Mouse (Mus musculus) heart, embryonic 13.5 days (tissue): ENCODE measurements around the gene Atxn1. TPM values are rescaled to one million over a fixed set of nuclear protein-coding genes. Genes with fewer than 3 reads are reported as not detected.
A peak's percentile ranks its signal among the peaks of the same experiment; 100 is the strongest.

ENCODE experiments used
- ATAC-seq: fragments of 200-750 bp; cut with Nextera tagmentation; 2 replicates; pipeline ENCODE4 v1.8.0; 2017; ENCODE audit warnings: moderate TSS enrichment; ENCODE audit not compliant: insufficient number of reproducible peaks, low FRiP score, low TSS enrichment; ENCODE audit errors: extremely low read depth
- H3K27ac ChIP-seq: fragments of 300-500 bp; sonication (generic); replicated peaks from 2 replicates; pipeline ENCODE4 v1.5.1; 2015; ENCODE audit warnings: moderate library complexity, mild to moderate bottlenecking, inconsistent platforms
- H3K27me3 ChIP-seq: fragments of 300-500 bp; sonication (generic); replicated peaks from 2 replicates; pipeline ENCODE4 v1.6.1; 2015; ENCODE audit warnings: mild to moderate bottlenecking, inconsistent platforms
- H3K36me3 ChIP-seq: fragments of 300-500 bp; sonication (generic); 2 replicates; pipeline ENCODE4 v1.6.1; 2015; ENCODE audit warnings: mild to moderate bottlenecking, inconsistent platforms
- H3K4me1 ChIP-seq: fragments of 300-500 bp; sonication (generic); 2 replicates; pipeline ENCODE4 v1.6.1; 2015; ENCODE audit warnings: inconsistent platforms
- H3K4me2 ChIP-seq: fragments of 300-500 bp; sonication (generic); 2 replicates; pipeline ENCODE4 v1.6.1; 2015; ENCODE audit warnings: inconsistent platforms, mild to moderate bottlenecking, moderate library complexity
- H3K4me3 ChIP-seq: fragments of 300-500 bp; sonication (generic); 2 replicates; pipeline ENCODE4 v1.5.1; 2015; ENCODE audit warnings: moderate library complexity, mild to moderate bottlenecking, inconsistent platforms
- H3K9ac ChIP-seq: fragments of 300-500 bp; sonication (generic); 2 replicates; pipeline ENCODE4 v1.6.1; 2015; ENCODE audit warnings: inconsistent platforms, mild to moderate bottlenecking, moderate library complexity
- H3K9me3 ChIP-seq: fragments of 300-500 bp; sonication (generic); 2 replicates; pipeline ENCODE4 v1.6.1; 2016; ENCODE audit warnings: inconsistent platforms
- WGBS: fragments of 180-500 bp; shearing (Covaris S2); methylation state at CpG from one replicate; pipeline ENCODE4 v1.1.7; 2015; ENCODE audit warnings: mixed read lengths; 5-methylcytosine and 5-hydroxymethylcytosine counted together
- polyA plus RNA-seq: library from polyadenylated mRNA; unstranded; fragments of >200 nt; fragmentation: Nextera tagmentation; extraction: Ambion mirVana; gene quantifications from 2 replicates; pipeline ENCODE4 v1.2.1, GENCODE M21; 2015

The Atxn1 gene
- polyA plus RNA-seq, 1 experiment from 2014 or later: 5.8 TPM

GRCm38 (mm10) chr13:45659813-45660212, 305.0 kb downstream of the Atxn1 start:
- Histone ChIP-seq H3K4me3 (no peak overlapping the region), H3K9me3 (no peaks in the 10 kb centered on the region), H3K27ac (no peak overlapping the region), H3K9ac (no peak overlapping the region), H3K4me2 (no peak overlapping the region), H3K36me3 (no peaks in the 10 kb centered on the region), H3K4me1 (peaks cover 15% of the 10 kb centered on the region), H3K27me3 (no peaks in the 10 kb centered on the region)
- 70% methylated on average over 4 of the region's 4 CpGs for WGBS
- no peak for ATAC-seq

- H3K4me3 ChIP-seq: no peak overlapping the region
- H3K27ac ChIP-seq: no peak overlapping the region
- no peaks in the 10 kb centered on the region for H3K36me3 ChIP-seq
- H3K9me3 ChIP-seq: no peaks in the 10 kb centered on the region
- ATAC-seq: no peak
- 89% methylated on average over 5 of the region's 5 CpGs for WGBS
- peaks cover 15% of the 10 kb centered on the region for H3K4me1 ChIP-seq
- H3K27me3 ChIP-seq: no peaks in the 10 kb centered on the region
- H3K4me2 ChIP-seq: no peak overlapping the region
- no peak overlapping the region for H3K9ac ChIP-seq
Observed at GRCm38 (mm10) chr13:45658343-45658742, 306.5 kb downstream of the Atxn1 start.

- H3K4me2 ChIP-seq: no peak overlapping the region
- no peak overlapping the region for H3K9ac ChIP-seq
- H3K9me3 ChIP-seq: no peaks in the 10 kb centered on the region
- no peak overlapping the region for H3K27ac ChIP-seq
- H3K27me3 ChIP-seq: no peaks in the 10 kb centered on the region
- 97% methylated on average over 1 of the region's 1 CpGs for WGBS
- H3K36me3 ChIP-seq: no peaks in the 10 kb centered on the region
- no peak for ATAC-seq
- no peak overlapping the region for H3K4me3 ChIP-seq
- H3K4me1 ChIP-seq: peaks cover 9% of the 10 kb centered on the region
Observed at GRCm38 (mm10) chr13:45657176-45657575, 307.6 kb downstream of the Atxn1 start.

- Histone ChIP-seq H3K9ac (no peak overlapping the region), H3K4me1 (no peaks in the 10 kb centered on the region; the same call in 1 of the 2 replicates), H3K9me3 (no peaks in the 10 kb centered on the region), H3K27me3 (no peaks in the 10 kb centered on the region), H3K4me3 (no peak overlapping the region), H3K36me3 (peaks cover 4% of the 10 kb centered on the region; the same call in 1 of the 2 replicates), H3K27ac (no peak overlapping the region), H3K4me2 (no peak overlapping the region)
- ATAC-seq: no peak
- WGBS: 56% methylated on average over 10 of the region's 10 CpGs
Observed at GRCm38 (mm10) chr13:45651652-45652241, 313.1 kb downstream of the Atxn1 start.

GRCm38 (mm10) chr13:45649197-45649812, 315.5 kb downstream of the Atxn1 start:
- ATAC-seq: no peak
- Histone ChIP-seq H3K9me3 (no peaks in the 10 kb centered on the region), H3K4me3 (no peak overlapping the region), H3K4me1 (peaks cover 23% of the 10 kb centered on the region), H3K27ac (no peak overlapping the region), H3K4me2 (no peak overlapping the region), H3K27me3 (no peaks in the 10 kb centered on the region), H3K9ac (no peak overlapping the region), H3K36me3 (peaks cover 4% of the 10 kb centered on the region; the same call in 1 of the 2 replicates)
- WGBS: 55% methylated on average over 4 of the region's 4 CpGs

GRCm38 (mm10) chr13:45643780-45644395, 320.9 kb downstream of the Atxn1 start:
- H3K4me3 ChIP-seq: no peak overlapping the region
- H3K36me3 ChIP-seq: peaks cover 4% of the 10 kb centered on the region; the same call in 1 of the 2 replicates
- H3K9ac ChIP-seq: no peak overlapping the region
- no peaks in the 10 kb centered on the region for H3K9me3 ChIP-seq
- H3K4me2 ChIP-seq: no peak overlapping the region
- peaks cover 58% of the 10 kb centered on the region for H3K4me1 ChIP-seq
- no peak for ATAC-seq
- peak overlapping the region; percentile 84 for H3K27ac ChIP-seq
- H3K27me3 ChIP-seq: no peaks in the 10 kb centered on the region
- 59% methylated on average over 6 of the region's 6 CpGs for WGBS

GRCm38 (mm10) chr13:45642913-45643312, 321.9 kb downstream of the Atxn1 start:
- Histone ChIP-seq H3K9me3 (no peaks in the 10 kb centered on the region), H3K36me3 (peaks cover 4% of the 10 kb centered on the region; the same call in 1 of the 2 replicates), H3K9ac (peak overlapping the region; percentile 50), H3K27me3 (no peaks in the 10 kb centered on the region), H3K4me1 (peaks cover 58% of the 10 kb centered on the region), H3K27ac (peak overlapping the region; percentile 84), H3K4me2 (peak overlapping the region; percentile 56), H3K4me3 (no peak overlapping the region)
- WGBS: 30% methylated on average over 7 of the region's 7 CpGs
- no peak for ATAC-seq

GRCm38 (mm10) chr13:45640431-45640830, 324.4 kb downstream of the Atxn1 start:
- Histone ChIP-seq H3K27ac (peak overlapping the region; percentile 34; the same call in 1 of the 2 replicates), H3K4me1 (peaks cover 53% of the 10 kb centered on the region), H3K9ac (0 out of 2 replicates have a peak overlapping the region, but pooled peaks have one; percentile 7), H3K9me3 (no peaks in the 10 kb centered on the region), H3K4me3 (no peak overlapping the region), H3K36me3 (no peaks in the 10 kb centered on the region), H3K4me2 (no peak overlapping the region), H3K27me3 (no peaks in the 10 kb centered on the region)
- no peak for ATAC-seq
- WGBS: 41% methylated on average over 5 of the region's 5 CpGs

GRCm38 (mm10) chr13:45638281-45638680, 326.5 kb downstream of the Atxn1 start:
- H3K36me3 ChIP-seq: no peaks in the 10 kb centered on the region
- H3K27me3 ChIP-seq: no peaks in the 10 kb centered on the region
- WGBS: 70% methylated on average over 1 of the region's 1 CpGs
- no peak overlapping the region for H3K4me3 ChIP-seq
- H3K27ac ChIP-seq: no peak overlapping the region
- H3K4me1 ChIP-seq: peaks cover 38% of the 10 kb centered on the region
- H3K9me3 ChIP-seq: no peaks in the 10 kb centered on the region
- no peak overlapping the region for H3K4me2 ChIP-seq
- no peak overlapping the region for H3K9ac ChIP-seq
- no peak for ATAC-seq

- no peaks in the 10 kb centered on the region for H3K27me3 ChIP-seq
- H3K4me3 ChIP-seq: no peak overlapping the region
- no peaks in the 10 kb centered on the region for H3K36me3 ChIP-seq
- peaks cover 28% of the 10 kb centered on the region for H3K4me1 ChIP-seq
- no peak overlapping the region for H3K27ac ChIP-seq
- no peak overlapping the region for H3K4me2 ChIP-seq
- WGBS: 45% methylated on average over 8 of the region's 8 CpGs
- H3K9me3 ChIP-seq: no peaks in the 10 kb centered on the region
- no peak overlapping the region for H3K9ac ChIP-seq
- no peak for ATAC-seq
Observed at GRCm38 (mm10) chr13:45637324-45637723, 327.5 kb downstream of the Atxn1 start.

GRCm38 (mm10) chr13:45636435-45636834, 328.4 kb downstream of the Atxn1 start:
- no peak overlapping the region for H3K4me3 ChIP-seq
- no peaks in the 10 kb centered on the region for H3K27me3 ChIP-seq
- ATAC-seq: no peak
- peaks cover 29% of the 10 kb centered on the region for H3K4me1 ChIP-seq
- no peaks in the 10 kb centered on the region for H3K36me3 ChIP-seq
- H3K27ac ChIP-seq: peak overlapping the region; percentile 58
- H3K9me3 ChIP-seq: no peaks in the 10 kb centered on the region
- WGBS: 47% methylated on average over 3 of the region's 3 CpGs
- no peak overlapping the region for H3K4me2 ChIP-seq
- no peak overlapping the region for H3K9ac ChIP-seq
